Mouse (Mus musculus): ENCODE measurements around the gene Jak2. TPM values are rescaled to one million over a fixed set of nuclear protein-coding genes. Genes with fewer than 3 reads are reported as not detected.
A peak's percentile ranks its signal among the peaks of the same experiment; 100 is the strongest.

Jak2 gene
- total and polyA plus RNA-seq, 3 experiments, result 26.4 to 78.6 (median 30.2) TPM

- peak; percentile 88 for TF ChIP-seq ETS1 (IDR thresholded peaks at IDR 0.05; ENCODE audit: low read depth, low read length)
- TF ChIP-seq MYB (IDR thresholded peaks at IDR 0.05; ENCODE audit: low read depth, low read length), result peak; percentile 48; the same call in 1 of the 2 replicates
- TF ChIP-seq CHD1 (IDR thresholded peaks at IDR 0.05; ENCODE audit: low read depth, low read length), result peak; percentile 96
- TF ChIP-seq GATA1 (IDR thresholded peaks at IDR 0.05; ENCODE audit: low read depth, low read length), result peak; percentile 36
- peak; percentile 68 for TF ChIP-seq ZNF384 (IDR thresholded peaks at IDR 0.05; ENCODE audit: low read depth, low read length)
- TF ChIP-seq CHD2 (IDR thresholded peaks at IDR 0.05; ENCODE audit: low read length), result peak; percentile 85
- TF ChIP-seq USF2 (IDR thresholded peaks at IDR 0.05; ENCODE audit: borderline replicate concordance in 1 of 2, insufficient read depth in 1 of 2, low read depth in 1 of 2, low read length in 2 of 2), result no peak
- TF ChIP-seq CTCF (IDR thresholded peaks at IDR 0.05 in 2 of 3, conservative IDR thresholded peaks at IDR 0.05 in 1 of 3; ENCODE audit: control insufficient read depth in 1 of 3, insufficient read depth in 1 of 3, low read depth in 2 of 3, low read length in 3 of 3, poor library complexity in 1 of 3, severe bottlenecking in 1 of 3), result no peak; a peak in 1 of 6 replicates
Observed at GRCm38 (mm10) chr19:29227941-29228590, 23.6 kb upstream of the Jak2 start (continued).

DNA sequence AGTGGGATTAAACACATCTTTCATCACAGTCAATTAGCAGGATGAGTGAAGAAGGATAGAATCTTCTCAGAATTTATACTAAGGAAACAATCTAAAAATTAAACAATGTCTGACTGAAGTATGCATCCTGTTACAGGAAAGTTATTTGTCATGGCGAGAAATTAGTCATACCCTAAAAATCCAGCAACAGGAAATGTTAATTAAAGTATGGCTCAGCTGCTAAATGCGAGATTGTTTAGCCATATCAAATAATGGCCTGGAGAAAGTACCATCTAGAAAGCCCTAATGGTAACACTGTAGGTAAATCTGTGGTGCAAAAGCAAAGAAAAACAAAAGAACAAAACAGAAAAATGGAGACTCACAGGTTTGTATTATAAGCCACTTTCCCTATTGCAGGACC lies 22.6 kb upstream of the Jak2 start:
- no peaks in the 10 kb centered on the region for H3K9me3 ChIP-seq (replicated peaks; ENCODE audit: insufficient read depth, low read length)
- 0 out of 2 replicates have a peak overlapping the region, but pooled peaks have one; percentile 16 for H3K9ac ChIP-seq (ENCODE audit: control insufficient read depth, low read depth, low read length, poor library complexity, severe bottlenecking)
- H3K4me1 ChIP-seq (ENCODE audit: control insufficient read depth in 1 of 2, insufficient read depth in 2 of 2, low read length in 2 of 2), result peaks cover 33 to 37% of the 10 kb centered on the region in 2 experiments
- no peaks in the 10 kb centered on the region for H3K27me3 ChIP-seq (ENCODE audit: control insufficient read depth in 1 of 2, insufficient read depth in 2 of 2, low read length in 2 of 2)
- no peaks in the 10 kb centered on the region for H3K79me2 ChIP-seq (ENCODE audit: control insufficient read depth, insufficient read depth, low read length, poor library complexity)
- H3K36me3 ChIP-seq (ENCODE audit: control insufficient read depth in 1 of 2, insufficient read depth in 2 of 2, low read length in 2 of 2), result peaks cover 0 to 52% of the 10 kb centered on the region in 2 experiments; a peak in 2 of 4 replicates
- H3K4me3 ChIP-seq (ENCODE audit: control insufficient read depth in 1 of 2, insufficient read depth in 1 of 2, low read depth in 2 of 2, low read length in 2 of 2), result peak overlapping the region in 1 of 2 experiments; percentile 29; a peak in 2 of 4 replicates
- H3K27ac ChIP-seq (ENCODE audit: control insufficient read depth, low read depth, low read length), result no peak overlapping the region
- DNase-seq (ENCODE audit: low read depth, low spot score), result peak; percentile 67
- TF ChIP-seq POLR2A (IDR thresholded peaks at IDR 0.05; ENCODE audit: control insufficient read depth in 1 of 2, insufficient read depth in 1 of 2, low read depth in 1 of 2, low read length in 2 of 2, poor library complexity in 1 of 2), result no peak
- TF ChIP-seq ZKSCAN1 (IDR thresholded peaks at IDR 0.05; ENCODE audit: low read depth, low read length), result no peak
- TF ChIP-seq EP300 (IDR thresholded peaks at IDR 0.05; ENCODE audit: low read depth in 1 of 2, low read length in 2 of 2), result peak; percentile 26 to 58; a peak in 2 of 4 replicates
- TF ChIP-seq TBP (IDR thresholded peaks at IDR 0.05; ENCODE audit: low read depth, low read length), result no peak
- TF ChIP-seq TAL1 (IDR thresholded peaks at IDR 0.05; ENCODE audit: low read length), result no peak
- TF ChIP-seq ZMIZ1 (IDR thresholded peaks at IDR 0.05; ENCODE audit: low read depth, low read length), result no peak
- TF ChIP-seq TCF12 (IDR thresholded peaks at IDR 0.05; ENCODE audit: low read depth, low read length), result peak; percentile 13; the same call in 1 of the 2 replicates
- TF ChIP-seq CHD2 (IDR thresholded peaks at IDR 0.05; ENCODE audit: low read length), result 0 out of 2 replicates have a peak, but pooled peaks have one; percentile 12
- TF ChIP-seq MYC (IDR thresholded peaks at IDR 0.05; ENCODE audit: low read depth, low read length), result no peak
- TF ChIP-seq SMC3 (IDR thresholded peaks at IDR 0.05; ENCODE audit: low read depth, low read length), result no peak
- 0 out of 2 replicates have a peak, but pooled peaks have one; percentile 9 for TF ChIP-seq MAX (IDR thresholded peaks at IDR 0.05; ENCODE audit: low read length)
- 0 out of 2 replicates have a peak, but pooled peaks have one; percentile 10 for TF ChIP-seq KAT2A (conservative IDR thresholded peaks at IDR 0.05; ENCODE audit: low read depth, low read length)
- TF ChIP-seq POLR2AphosphoS2 (IDR thresholded peaks at IDR 0.05; ENCODE audit: low read length), result no peak
- no peak for TF ChIP-seq BHLHE40 (IDR thresholded peaks at IDR 0.05; ENCODE audit: borderline replicate concordance, low read depth, low read length)
- no peak for TF ChIP-seq ELF1 (IDR thresholded peaks at IDR 0.05; ENCODE audit: low read depth, low read length)
- no peak for TF ChIP-seq MEF2A (IDR thresholded peaks at IDR 0.05; ENCODE audit: extremely low read depth, insufficient replicate concordance, low read depth, low read length, poor library complexity, severe bottlenecking)
- no peak for TF ChIP-seq CHD1 (IDR thresholded peaks at IDR 0.05; ENCODE audit: low read depth, low read length)
- no peak for TF ChIP-seq GABPA (IDR thresholded peaks at IDR 0.05; ENCODE audit: low read depth, low read length)
- 0 out of 2 replicates have a peak, but pooled peaks have one; percentile 28 for TF ChIP-seq MAZ (IDR thresholded peaks at IDR 0.05; ENCODE audit: low read depth, low read length)
- TF ChIP-seq RCOR1 (IDR thresholded peaks at IDR 0.05; ENCODE audit: low read depth, low read length), result peak; percentile 74
- TF ChIP-seq ZNF384 (IDR thresholded peaks at IDR 0.05; ENCODE audit: low read depth, low read length), result no peak
- TF ChIP-seq MXI1 (IDR thresholded peaks at IDR 0.05; ENCODE audit: low read depth, low read length), result peak; percentile 65
- no peak for TF ChIP-seq HCFC1 (IDR thresholded peaks at IDR 0.05; ENCODE audit: low read depth, low read length)
- TF ChIP-seq ZC3H11A (IDR thresholded peaks at IDR 0.05; ENCODE audit: low read depth, low read length), result no peak
- TF ChIP-seq GATA1 (IDR thresholded peaks at IDR 0.05; ENCODE audit: low read depth, low read length), result no peak
- no peak for TF ChIP-seq MYB (IDR thresholded peaks at IDR 0.05; ENCODE audit: low read depth, low read length)
- no peak; the same call in 1 of the 2 replicates for TF ChIP-seq NELFE (IDR thresholded peaks at IDR 0.05; ENCODE audit: low read depth, low read length)
- TF ChIP-seq UBTF (IDR thresholded peaks at IDR 0.05; ENCODE audit: borderline replicate concordance, insufficient read depth, low read depth, low read length), result no peak
- peak; percentile 51 for TF ChIP-seq SIN3A (IDR thresholded peaks at IDR 0.05; ENCODE audit: low read length)
- TF ChIP-seq POLR2AphosphoS5 (IDR thresholded peaks at IDR 0.05; ENCODE audit: borderline replicate concordance, low read depth, low read length), result no peak

Data from MEL (cell line).